Mouse (Mus musculus) heart, embryonic 14.5 days (tissue): ENCODE data around the gene Morf4l2. TPM values are rescaled to one million over a fixed set of nuclear protein-coding genes. Genes with fewer than 3 reads are reported as not detected.
"Not testable (repeated sequence)": the region's sequence is repeated elsewhere in the genome, so short reads cannot be mapped to it uniquely, and the experiment has no call there.

Experiments
- ATAC-seq: fragments of 200-750 bp; cut with Nextera tagmentation; 2 replicates; pipeline ENCODE4 v1.8.0; 2017; ENCODE audit warnings: low read depth, moderate TSS enrichment; ENCODE audit not compliant: insufficient number of reproducible peaks, insufficient read depth, low FRiP score
- H3K27ac ChIP-seq, 2 experiments: fragments of 200-500 bp in 1 of 2; fragments of 300-500 bp in 1 of 2; sonication (generic) in 1 of 2; replicated peaks in 1 of 2; 2 replicates each; pipeline ENCODE4 v1.5.1; 2012 to 2014; ENCODE audit warnings: low read depth in 2 of 2, low read length in 2 of 2, control low read depth in 1 of 2, mild to moderate bottlenecking in 1 of 2, mixed read lengths in 1 of 2; ENCODE audit not compliant: control insufficient read depth in 1 of 2, insufficient read depth in 1 of 2
- H3K27me3 ChIP-seq: fragments of 300-500 bp; sonication (generic); 2 replicates; pipeline ENCODE4 v1.6.1; 2014; ENCODE audit warnings: mild to moderate bottlenecking, low read length, control low read depth; ENCODE audit not compliant: control insufficient read depth, insufficient read depth
- H3K36me3 ChIP-seq: fragments of 300-500 bp; sonication (generic); 2 replicates; pipeline ENCODE4 v1.6.1; 2014; ENCODE audit warnings: mild to moderate bottlenecking, control low read depth, low read length, mixed read lengths; ENCODE audit not compliant: control insufficient read depth, insufficient read depth
- H3K4me1 ChIP-seq, 2 experiments: fragments of 200-500 bp in 1 of 2; fragments of 300-500 bp in 1 of 2; sonication (generic) in 1 of 2; 2 replicates each; pipeline ENCODE4 v1.6.1; 2012 to 2014; ENCODE audit warnings: low read length in 2 of 2, control low read depth in 1 of 2, mixed read lengths in 1 of 2; ENCODE audit not compliant: control insufficient read depth in 2 of 2, insufficient read depth in 2 of 2
- H3K4me2 ChIP-seq: fragments of 300-500 bp; sonication (generic); 2 replicates; pipeline ENCODE4 v1.6.1; 2014; ENCODE audit warnings: mild to moderate bottlenecking, low read length
- H3K4me3 ChIP-seq, 2 experiments: fragments of 200-500 bp in 1 of 2; fragments of 300-500 bp in 1 of 2; sonication (generic) in 1 of 2; 2 replicates each; pipeline ENCODE4 v1.5.1; 2012 to 2014; ENCODE audit warnings: low read length in 2 of 2, mild to moderate bottlenecking in 2 of 2, control low read depth in 1 of 2, low read depth in 1 of 2, moderate library complexity in 1 of 2; ENCODE audit not compliant: control insufficient read depth in 1 of 2, insufficient read depth in 1 of 2
- H3K9ac ChIP-seq: fragments of 300-500 bp; sonication (generic); 2 replicates; pipeline ENCODE4 v1.6.1; 2014; ENCODE audit warnings: mild to moderate bottlenecking, low read length
- H3K9me3 ChIP-seq: fragments of 300-500 bp; sonication (generic); 2 replicates; pipeline ENCODE4 v1.6.1; 2016; ENCODE audit warnings: low read length, control low read depth; ENCODE audit not compliant: control insufficient read depth
- WGBS: fragments of 180-500 bp; shearing (Covaris S2); extraction: QIAGEN DNeasy Blood & Tissue Kit; methylation state at CpG from one replicate; pipeline ENCODE4 v1.1.7; 2014; 5-methylcytosine and 5-hydroxymethylcytosine counted together
- polyA plus RNA-seq: library from polyadenylated mRNA; unstranded; fragments of >200 nt; fragmentation: Nextera tagmentation; extraction: Ambion mirVana; gene quantifications from 2 replicates; pipeline ENCODE4 v1.2.1, GENCODE M21; 2014

The Morf4l2 gene
- polyA plus RNA-seq, 1 experiment from 2014 or later: 341 TPM

GRCm38 (mm10) chrX:136740087-136740790 lies 3.3 kb downstream of the Morf4l2 start:
- H3K9me3 ChIP-seq: no peaks in the 10 kb centered on the region
- H3K4me1 ChIP-seq: peaks cover 2 to 3% of the 10 kb centered on the region in 2 experiments; a peak in 2 of 4 replicates
- peak overlapping the region; percentile 53 to 83; a peak in 3 of 4 replicates for H3K27ac ChIP-seq
- no peaks in the 10 kb centered on the region for H3K27me3 ChIP-seq
- H3K4me2 ChIP-seq: peak overlapping the region; percentile 64
- no peak for ATAC-seq
- WGBS: 18% methylated on average over 15 of the region's 15 CpGs
- H3K4me3 ChIP-seq: peak overlapping the region; percentile 64 to 72; a peak in 3 of 4 replicates
- peaks cover 32% of the 10 kb centered on the region for H3K36me3 ChIP-seq
- peak overlapping the region; percentile 82 for H3K9ac ChIP-seq

GRCm38 (mm10) chrX:136732016-136732415 lies 11.5 kb downstream of the Morf4l2 start:
- no peak overlapping the region for H3K27ac ChIP-seq
- no peaks in the 10 kb centered on the region for H3K27me3 ChIP-seq
- peaks cover 36% of the 10 kb centered on the region for H3K36me3 ChIP-seq
- H3K9me3 ChIP-seq: no peaks in the 10 kb centered on the region
- H3K4me1 ChIP-seq: no peaks in the 10 kb centered on the region
- no peak overlapping the region for H3K9ac ChIP-seq
- no peak overlapping the region for H3K4me2 ChIP-seq
- no peak for ATAC-seq
- 76% methylated on average over 4 of the region's 4 CpGs for WGBS
- no peak overlapping the region for H3K4me3 ChIP-seq

- H3K4me3 ChIP-seq, H3K27me3 ChIP-seq, H3K9me3 ChIP-seq, H3K9ac ChIP-seq, H3K27ac ChIP-seq, H3K4me2 ChIP-seq, H3K4me1 ChIP-seq, H3K36me3 ChIP-seq, ATAC-seq: not testable (repeated sequence)
- 62% methylated on average over 3 of the region's 3 CpGs for WGBS
These were observed 28.6 kb downstream of the Morf4l2 start for GRCm38 (mm10) chrX:136714742-136715474.

GRCm38 (mm10) chrX:136708782-136709181 lies 34.7 kb downstream of the Morf4l2 start:
- ATAC-seq: 0 out of 2 replicates have a peak, but pooled peaks have one; percentile 26
- H3K27ac ChIP-seq: peak overlapping the region; percentile 80 to 82

GRCm38 (mm10) chrX:136708168-136708681 lies 35.3 kb downstream of the Morf4l2 start:
- Histone ChIP-seq H3K9ac (peak overlapping the region; percentile 83), H3K36me3 (no peaks in the 10 kb centered on the region), H3K9me3 (no peaks in the 10 kb centered on the region), H3K4me3 (peak overlapping the region; percentile 54 to 66), H3K4me1 (no peaks in the 10 kb centered on the region), H3K4me2 (peak overlapping the region; percentile 68), H3K27ac (peak overlapping the region; percentile 80 to 82), H3K27me3 (no peaks in the 10 kb centered on the region)
- peak; percentile 78 for ATAC-seq
- 14% methylated on average over 17 of the region's 18 CpGs for WGBS

More at GRCm38 (mm10) chrX:136708782-136709181, 34.7 kb downstream of the Morf4l2 start:
- H3K36me3 ChIP-seq: no peaks in the 10 kb centered on the region
- peak overlapping the region; percentile 68 for H3K4me2 ChIP-seq
- peak overlapping the region; percentile 54 to 66 for H3K4me3 ChIP-seq
- peak overlapping the region; percentile 83 for H3K9ac ChIP-seq
- WGBS: 25% methylated on average over 14 of the region's 14 CpGs
- no peaks in the 10 kb centered on the region for H3K4me1 ChIP-seq
- no peaks in the 10 kb centered on the region for H3K27me3 ChIP-seq
- H3K9me3 ChIP-seq: no peaks in the 10 kb centered on the region

- Histone ChIP-seq H3K4me2 (peak within 1 kb of the TSS; percentile 68), H3K27ac (peak within 1 kb of the TSS; percentile 80 to 82), H3K36me3 (no peaks in the 10 kb centered on the region), H3K9me3 (no peaks in the 10 kb centered on the region), H3K4me3 (peak within 1 kb of the TSS; percentile 54 to 66), H3K9ac (peak within 1 kb of the TSS; percentile 83), H3K27me3 (no peaks in the 10 kb centered on the region), H3K4me1 (no peaks in the 10 kb centered on the region)
- ATAC-seq: 0 out of 2 replicates have a peak, but pooled peaks have one; percentile 43
- 23% methylated on average over 15 of the region's 15 CpGs for WGBS
These were observed 35.9 kb downstream of the Morf4l2 start, which contains the start of gene Tceal1 for GRCm38 (mm10) chrX:136707446-136708167. Tceal1 (plus strand) TSS chrX:136707982.

GRCm38 (mm10) chrX:136693196-136693595 lies 50.3 kb downstream of the Morf4l2 start:
- Histone ChIP-seq H3K36me3 (no peaks in the 10 kb centered on the region), H3K4me3 (no peak overlapping the region), H3K4me2 (no peak overlapping the region), H3K27me3 (no peaks in the 10 kb centered on the region), H3K27ac (no peak overlapping the region), H3K9ac (no peak overlapping the region), H3K9me3 (no peaks in the 10 kb centered on the region), H3K4me1 (no peaks in the 10 kb centered on the region)
- no peak for ATAC-seq
- 82% methylated on average over 5 of the region's 5 CpGs for WGBS
